Mouse (Mus musculus) spleen, adult 18-20 months (tissue): Measurements from ENCODE around the gene Lbhd1.
"Not testable (repeated sequence)": the region's sequence is repeated elsewhere in the genome, so short reads cannot be mapped to it uniquely, and the experiment has no call there.

ENCODE experiments used
- DNase-seq, 2 experiments: peaks; one replicate each; pipeline ENCODE4 v3.0.0; 2022; ENCODE audit warnings: mixed read lengths in 2 of 2

Lbhd1 gene

GRCm38 (mm10) chr19:8871267-8872186 is 12.0 kb upstream of the Lbhd1 start, which contains the start of gene Ubxn1:
Ubxn1 (plus strand) TSS chr19:8871496.
- peak; percentile 92 to 93 for DNase-seq

GRCm38 (mm10) chr19:8872266-8872840 is 11.2 kb upstream of the Lbhd1 start:
- DNase-seq = no peak

DNA sequence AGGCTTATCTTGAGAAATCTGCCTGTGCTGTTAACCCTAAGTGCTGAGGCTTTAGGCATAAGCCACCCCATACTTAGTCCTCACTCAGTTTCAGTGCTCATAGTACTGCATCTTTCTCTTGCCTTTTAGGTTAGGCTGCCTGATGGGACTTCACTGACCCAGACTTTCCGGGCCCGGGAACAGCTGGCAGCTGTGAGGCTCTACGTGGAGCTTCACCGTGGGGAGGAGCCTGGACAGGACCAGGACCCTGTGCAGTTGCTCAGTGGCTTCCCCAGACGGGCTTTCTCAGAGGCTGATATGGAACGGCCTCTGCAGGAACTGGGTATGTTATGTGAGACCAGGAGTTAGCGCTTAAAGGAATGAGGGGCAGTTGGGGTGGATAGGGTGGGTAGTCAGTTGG is 8.5 kb upstream of the Lbhd1 start:
- DNase-seq = no peak

DNA sequence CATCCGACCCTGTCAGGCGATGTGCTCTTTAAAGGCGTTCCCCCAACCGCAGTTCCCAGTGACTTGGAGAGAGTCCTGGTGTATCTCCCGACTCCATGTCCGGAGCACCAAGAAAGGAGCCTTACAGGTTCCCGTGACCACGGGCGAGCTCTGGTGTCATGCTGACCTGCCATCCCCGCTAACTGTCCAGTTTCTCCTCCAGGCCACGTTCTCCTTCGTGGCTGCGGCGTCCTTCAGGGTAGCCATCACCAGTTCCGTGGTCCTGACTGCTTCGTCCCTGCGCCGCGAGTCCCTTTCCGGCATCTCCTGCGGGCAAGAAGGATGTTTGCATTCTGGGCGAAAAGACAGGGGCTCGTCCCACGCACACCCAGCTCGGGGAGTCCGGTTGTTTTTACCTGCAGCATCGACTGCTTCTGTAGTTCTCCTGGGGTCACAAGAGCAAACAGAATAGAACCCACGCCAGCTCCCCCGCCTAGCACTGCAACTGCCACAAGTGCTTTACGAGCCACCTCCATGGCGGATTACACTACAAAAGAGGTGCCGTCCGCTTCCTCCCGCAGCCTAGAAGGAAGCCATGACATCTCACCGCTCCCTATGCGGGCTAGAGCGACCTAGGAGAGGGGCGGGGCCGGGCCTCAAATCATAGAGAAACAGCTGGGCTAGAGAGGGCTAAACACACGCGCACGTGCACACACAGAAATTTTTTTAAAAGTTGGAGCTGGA is 3.1 kb upstream of the Lbhd1 start, which contains the start of gene Uqcc3:
Gene Uqcc3, minus strand, starts transcription at position 613 of the 723 bp plus-strand sequence.
- DNase-seq = peak; percentile 80 to 88

DNA sequence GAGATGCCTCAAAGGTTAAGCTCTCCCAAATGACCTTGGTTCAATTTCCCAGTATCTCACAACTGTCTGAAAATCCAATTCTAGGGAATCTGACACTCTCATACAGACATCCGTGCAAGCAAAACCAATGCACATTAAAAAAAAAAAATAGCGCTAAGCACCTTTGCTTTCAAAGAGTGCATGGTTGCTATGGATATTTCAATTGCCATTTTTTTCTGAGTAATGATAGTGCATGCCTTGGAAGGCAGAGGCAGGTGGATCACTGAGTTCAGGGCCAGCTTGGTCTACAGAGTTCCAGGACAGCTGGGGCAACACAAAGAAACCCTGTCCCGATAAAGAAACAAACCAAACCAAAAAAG is 2.5 kb upstream of the Lbhd1 start:
- no peak for DNase-seq

- no peak for DNase-seq
Measured at GRCm38 (mm10) chr19:8886916-8887584, 3.5 kb downstream of the Lbhd1 start.

- no peak for DNase-seq
Measured at GRCm38 (mm10) chr19:8887585-8888463, 4.3 kb downstream of the Lbhd1 start.

DNA sequence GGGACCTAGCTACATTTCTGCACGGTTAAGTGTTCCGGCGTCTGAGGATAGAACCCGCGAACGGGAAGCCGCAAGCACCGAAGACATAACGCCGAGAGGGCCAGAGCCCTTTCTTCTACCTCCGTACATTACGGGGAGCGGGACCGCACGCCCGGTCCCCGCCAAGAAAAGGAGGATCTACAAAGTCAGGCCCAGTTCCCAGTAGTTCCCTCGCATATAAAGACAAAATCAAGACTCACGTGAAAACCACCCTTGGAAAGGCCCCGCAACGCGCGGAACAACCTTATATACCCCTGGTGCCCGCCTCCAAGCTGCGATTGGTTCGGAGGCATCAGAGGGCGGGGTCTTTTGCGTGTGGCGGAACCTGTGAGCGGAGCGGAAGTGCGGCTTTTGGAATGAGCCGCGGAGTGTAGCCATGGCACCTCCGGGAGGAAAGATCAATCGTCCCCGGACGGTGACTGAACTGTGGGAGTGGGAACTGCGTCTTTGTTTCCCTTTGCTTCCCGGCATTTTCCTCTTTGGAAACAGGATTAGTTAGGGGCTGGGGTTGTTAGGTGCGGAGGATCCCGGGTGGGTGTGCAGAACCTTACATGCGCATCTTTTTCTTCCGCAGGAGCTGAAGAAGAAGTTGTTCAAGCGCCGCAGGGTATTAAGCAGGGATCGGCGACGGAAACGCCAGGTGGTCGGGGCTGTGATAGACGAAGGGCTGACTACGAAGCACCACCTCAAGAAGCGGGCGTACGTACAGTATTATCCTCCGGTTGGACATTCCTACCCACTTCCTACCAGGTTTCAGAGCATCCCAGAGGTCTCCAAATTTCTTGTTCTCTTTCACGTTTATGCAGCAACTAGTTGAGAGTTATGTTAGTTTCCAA is 5.2 kb downstream of the Lbhd1 start, which contains the start of the genes 1810009A15Rik and Gm49416:
Gene 1810009A15Rik, plus strand, starts transcription at position 343 of the 875 bp plus-strand sequence.
Gene Gm49416, plus strand, starts transcription at position 416 of the 875 bp plus-strand sequence.
- DNase-seq = peak; percentile 89 to 91

DNA sequence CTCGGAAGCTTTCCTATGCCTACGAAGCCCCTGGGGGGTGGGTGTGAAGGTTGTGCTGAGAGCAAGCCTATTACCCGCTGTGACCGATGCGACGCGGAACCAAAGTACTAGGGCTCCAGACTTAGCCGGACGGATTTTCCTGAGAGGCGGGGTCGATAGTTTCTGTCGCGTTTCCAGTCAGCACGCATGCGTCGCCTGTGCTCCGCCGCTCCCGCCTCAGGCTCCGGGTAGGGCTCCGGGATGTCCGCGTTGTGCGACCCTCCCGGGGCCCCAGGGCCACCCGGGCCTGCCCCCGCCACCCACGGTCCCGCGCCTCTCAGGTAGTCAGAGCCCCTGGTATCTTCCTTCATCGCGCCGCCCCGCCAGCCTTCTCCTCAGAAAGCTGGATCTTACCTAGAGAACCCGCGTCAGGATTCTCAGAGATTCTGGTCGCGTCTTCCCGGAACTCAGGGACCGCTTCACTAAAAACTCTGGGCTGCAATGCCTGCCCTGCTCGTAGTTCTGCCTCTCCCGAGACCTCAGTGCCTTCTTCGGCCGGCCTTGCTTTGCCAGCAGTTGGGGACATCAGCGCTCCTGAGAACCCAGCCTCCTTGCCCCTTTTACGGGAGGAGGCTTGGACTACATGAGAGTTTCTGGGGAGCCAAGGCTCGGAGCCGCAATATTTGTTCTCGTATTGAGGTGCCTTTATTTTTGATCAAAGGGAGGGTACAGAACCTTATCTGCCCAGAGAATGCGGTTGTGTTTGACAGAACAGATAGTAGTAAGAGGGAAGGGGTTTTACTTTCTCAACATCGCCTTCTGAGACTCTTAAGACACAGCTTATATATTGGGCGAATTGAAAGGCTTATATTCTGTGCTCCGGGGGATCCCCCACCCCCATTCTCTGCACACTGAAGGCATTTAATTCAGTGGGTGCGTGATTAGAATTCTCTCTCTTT is 9.6 kb downstream of the Lbhd1 start, which contains the start of gene Ints5:
Gene Ints5, plus strand, starts transcription at position 177 of the 938 bp plus-strand sequence.
- DNase-seq = peak; percentile 66 to 81

DNA sequence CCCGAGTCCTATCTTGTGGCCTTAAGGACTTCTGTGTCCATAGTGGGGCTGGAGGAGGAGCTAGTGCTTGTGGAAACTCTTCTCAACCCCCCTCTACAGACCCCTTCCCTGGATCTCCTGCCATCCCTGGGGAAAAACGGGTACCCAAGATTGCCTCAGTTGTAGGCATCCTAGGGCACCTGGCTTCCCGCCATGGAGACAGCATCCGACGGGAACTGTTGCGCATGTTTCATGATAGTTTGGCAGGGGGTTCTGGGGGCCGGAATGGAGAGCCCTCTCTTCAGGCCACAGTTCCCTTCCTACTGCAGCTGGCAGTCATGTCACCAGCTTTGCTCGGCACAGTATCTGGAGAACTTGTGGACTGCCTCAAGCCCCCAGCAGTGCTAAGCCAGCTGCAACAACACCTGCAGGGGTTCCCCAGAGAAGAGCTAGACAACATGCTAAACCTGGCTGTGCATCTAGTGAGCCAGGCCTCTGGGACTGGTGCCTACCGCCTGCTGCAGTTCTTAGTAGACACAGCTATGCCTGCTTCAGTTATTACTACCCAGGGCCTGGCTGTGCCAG is 11.9 kb downstream of the Lbhd1 start:
- no peak for DNase-seq

GRCm38 (mm10) chr19:8896231-8896630 is 12.7 kb downstream of the Lbhd1 start:
- not testable (repeated sequence) for DNase-seq

DNA sequence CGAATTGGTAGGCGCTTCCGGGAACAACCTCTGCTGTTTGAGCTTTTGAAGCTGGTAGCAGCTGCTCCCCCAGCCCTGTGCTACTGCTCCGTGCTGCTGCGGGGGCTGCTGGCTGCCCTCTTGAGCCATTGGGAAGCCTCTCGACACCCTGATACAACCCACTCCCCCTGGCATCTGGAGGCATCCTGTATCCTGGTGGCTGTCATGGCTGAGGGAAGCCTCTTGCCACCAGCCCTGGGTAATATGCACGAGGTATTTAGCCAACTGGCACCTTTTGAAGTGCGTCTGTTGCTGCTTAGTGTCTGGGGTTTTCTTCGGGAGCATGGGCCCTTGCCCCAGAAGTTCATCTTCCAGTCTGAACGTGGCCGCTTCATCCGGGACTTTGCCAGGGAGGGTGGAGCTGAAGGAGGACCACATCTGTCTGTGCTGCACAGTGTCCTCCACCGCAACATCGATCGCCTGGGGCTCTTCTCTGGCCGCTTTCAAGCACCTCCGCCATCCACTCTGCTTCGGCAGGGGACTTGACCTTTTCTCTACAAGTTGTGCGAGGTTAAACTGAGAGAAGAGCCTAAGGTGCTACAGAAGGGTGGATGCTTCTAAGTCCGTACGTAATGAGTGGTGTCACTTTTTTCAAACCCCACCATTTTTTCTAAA is 13.8 kb downstream of the Lbhd1 start:
- not testable (repeated sequence) for DNase-seq

GRCm38 (mm10) chr19:8897865-8898495 is 14.4 kb downstream of the Lbhd1 start, which contains the start of gene Ganab:
Ganab (plus strand) TSS chr19:8898071.
- peak; percentile 90 for DNase-seq

GRCm38 (mm10) chr19:8898576-8898975 is 15.0 kb downstream of the Lbhd1 start:
- DNase-seq = no peak

GRCm38 (mm10) chr19:8899079-8899478 is 15.5 kb downstream of the Lbhd1 start:
- DNase-seq = no peak

DNA sequence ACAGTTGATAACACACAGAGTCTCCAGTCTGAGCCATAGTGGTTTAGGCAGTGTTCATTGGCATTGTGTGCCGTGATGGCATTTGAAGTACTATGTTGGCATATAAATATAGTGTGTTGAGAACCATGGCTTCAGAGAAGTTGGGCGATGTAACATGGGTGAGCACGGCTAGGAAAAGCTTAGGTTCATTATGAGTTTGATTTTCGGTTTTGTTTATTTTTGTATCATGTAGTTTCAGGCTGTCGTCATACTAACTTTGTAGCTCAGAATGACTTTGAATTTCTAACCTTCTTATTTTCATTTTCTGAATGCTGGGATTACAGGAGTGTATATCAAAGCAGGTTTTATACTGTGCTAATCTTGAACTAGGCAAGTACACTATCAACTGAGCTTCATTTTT is 19.9 kb downstream of the Lbhd1 start:
- DNase-seq = no peak

DNA sequence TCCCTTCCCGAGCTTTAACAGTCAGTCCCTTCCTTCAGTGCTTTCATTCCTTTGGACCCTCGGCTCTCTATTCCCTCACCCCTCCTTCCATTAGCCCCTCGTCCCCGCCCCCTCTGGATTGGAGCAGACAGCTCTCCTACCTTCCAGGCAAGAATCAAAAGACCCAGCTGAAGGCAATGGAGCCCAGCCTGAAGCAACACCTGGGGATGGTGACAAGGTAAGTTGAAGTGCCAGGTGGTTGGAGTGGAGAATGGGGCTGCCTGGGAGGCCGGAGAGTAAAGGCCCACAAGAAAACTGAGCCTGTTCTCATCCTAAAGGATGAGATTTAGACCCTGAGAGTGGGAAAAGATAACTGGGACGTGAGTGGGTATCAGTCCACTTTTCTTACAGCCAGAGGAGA is 25.0 kb downstream of the Lbhd1 start:
- DNase-seq = no peak

- DNase-seq = no peak
Measured at GRCm38 (mm10) chr19:8911810-8912209, 28.3 kb downstream of the Lbhd1 start.
